Mouse (Mus musculus): ENCODE measurements around the gene Pkp4. TPM values are rescaled to one million over a fixed set of nuclear protein-coding genes. Genes with fewer than 3 reads are reported as not detected.

Pkp4 gene
- polyA plus RNA-seq, 1 experiment from 2014 or later = 7.6 TPM

Other genes with a start within 250 kb of the Pkp4 start
- gene Ccdc148, start 167 bp upstream of the Pkp4 start, polyA plus RNA-seq (2016; fragmentation: Nextera tagmentation; extraction: Ambion mirVana) = 0.11 and 0.17 TPM in 2 replicates